Mouse (Mus musculus) neural tube, embryonic 15.5 days (tissue): Measurements from ENCODE around the gene Ptafr. TPM values are rescaled to one million over a fixed set of nuclear protein-coding genes. Genes with fewer than 3 reads are reported as not detected.
"Not testable (repeated sequence)": the region's sequence is repeated elsewhere in the genome, so short reads cannot be mapped to it uniquely, and the experiment has no call there.

ENCODE experiments used
- ATAC-seq: fragments of 200-750 bp; cut with Nextera tagmentation; 2 replicates; pipeline ENCODE4 v1.8.0; 2017; ENCODE audit warnings: mild to moderate bottlenecking, moderate TSS enrichment, moderate library complexity; ENCODE audit not compliant: low FRiP score
- H3K27ac ChIP-seq: fragments of 300-500 bp; sonication (generic); replicated peaks from 2 replicates; pipeline ENCODE4 v1.5.1; 2015; ENCODE audit warnings: mild to moderate bottlenecking, inconsistent platforms
- H3K27me3 ChIP-seq: fragments of 300-500 bp; sonication (generic); replicated peaks from 2 replicates; pipeline ENCODE4 v1.6.1; 2015; ENCODE audit warnings: inconsistent platforms
- H3K36me3 ChIP-seq: fragments of 300-500 bp; sonication (generic); 2 replicates; pipeline ENCODE4 v1.6.1; 2015; ENCODE audit warnings: inconsistent platforms
- H3K4me1 ChIP-seq: fragments of 300-500 bp; sonication (generic); 2 replicates; pipeline ENCODE4 v1.6.1; 2015; ENCODE audit warnings: inconsistent platforms
- H3K4me2 ChIP-seq: fragments of 300-500 bp; sonication (generic); 2 replicates; pipeline ENCODE4 v1.6.1; 2015; ENCODE audit warnings: inconsistent platforms, mild to moderate bottlenecking, moderate library complexity
- H3K4me3 ChIP-seq: fragments of 300-500 bp; sonication (generic); replicated peaks from 2 replicates; pipeline ENCODE4 v1.5.1; 2015; ENCODE audit warnings: mild to moderate bottlenecking, inconsistent platforms
- H3K9ac ChIP-seq: fragments of 300-500 bp; sonication (generic); replicated peaks from 2 replicates; pipeline ENCODE4 v1.6.1; 2015; ENCODE audit warnings: mild to moderate bottlenecking, inconsistent platforms
- H3K9me3 ChIP-seq: fragments of 300-500 bp; sonication (generic); replicated peaks from 2 replicates; pipeline ENCODE4 v1.6.1; 2016; ENCODE audit warnings: inconsistent platforms
- WGBS: fragments of 180-500 bp; shearing (Covaris S2); methylation state at CpG from one replicate; pipeline ENCODE4 v1.1.7; 2015; ENCODE audit warnings: mixed read lengths; 5-methylcytosine and 5-hydroxymethylcytosine counted together
- polyA plus RNA-seq: library from polyadenylated mRNA; unstranded; fragments of >200 nt; fragmentation: Nextera tagmentation; extraction: Ambion mirVana; gene quantifications from 2 replicates; pipeline ENCODE4 v1.2.1, GENCODE M21; 2015

Gene Ptafr
- polyA plus RNA-seq, 1 experiment from 2014 or later, result 0.65 TPM

DNA sequence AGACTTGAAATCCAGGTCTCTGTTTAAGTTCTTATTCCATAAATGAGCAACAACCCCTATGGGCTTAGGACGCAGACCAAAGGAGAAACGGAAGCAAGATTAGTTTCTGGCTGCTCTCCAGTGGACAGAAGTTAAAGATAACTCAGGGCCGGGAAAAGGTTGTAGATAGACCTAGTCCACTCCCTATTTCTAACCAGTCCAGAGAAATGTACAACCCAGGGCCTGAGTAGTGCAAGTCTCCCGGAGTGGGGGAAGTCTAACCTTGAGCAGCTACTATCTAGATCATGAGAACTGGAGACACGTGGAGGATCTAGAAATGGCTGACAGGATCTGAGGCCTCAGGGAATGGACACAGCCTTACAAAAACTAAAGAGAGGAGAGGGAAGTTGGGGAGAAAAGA lies 31.4 kb upstream of the Ptafr start:
- H3K9ac ChIP-seq, result peak overlapping the region; percentile 99
- peaks cover 38% of the 10 kb centered on the region for H3K4me1 ChIP-seq
- H3K36me3 ChIP-seq, result peaks cover 16% of the 10 kb centered on the region
- H3K27ac ChIP-seq, result peak overlapping the region; percentile 99
- peak overlapping the region; percentile 79 for H3K4me2 ChIP-seq
- no peaks in the 10 kb centered on the region for H3K27me3 ChIP-seq
- H3K4me3 ChIP-seq, result peak overlapping the region; percentile 89
- ATAC-seq, result 0 out of 2 replicates have a peak, but pooled peaks have one; percentile 12
- WGBS, result 31% methylated on average over 5 of the region's 5 CpGs
- no peaks in the 10 kb centered on the region for H3K9me3 ChIP-seq

DNA sequence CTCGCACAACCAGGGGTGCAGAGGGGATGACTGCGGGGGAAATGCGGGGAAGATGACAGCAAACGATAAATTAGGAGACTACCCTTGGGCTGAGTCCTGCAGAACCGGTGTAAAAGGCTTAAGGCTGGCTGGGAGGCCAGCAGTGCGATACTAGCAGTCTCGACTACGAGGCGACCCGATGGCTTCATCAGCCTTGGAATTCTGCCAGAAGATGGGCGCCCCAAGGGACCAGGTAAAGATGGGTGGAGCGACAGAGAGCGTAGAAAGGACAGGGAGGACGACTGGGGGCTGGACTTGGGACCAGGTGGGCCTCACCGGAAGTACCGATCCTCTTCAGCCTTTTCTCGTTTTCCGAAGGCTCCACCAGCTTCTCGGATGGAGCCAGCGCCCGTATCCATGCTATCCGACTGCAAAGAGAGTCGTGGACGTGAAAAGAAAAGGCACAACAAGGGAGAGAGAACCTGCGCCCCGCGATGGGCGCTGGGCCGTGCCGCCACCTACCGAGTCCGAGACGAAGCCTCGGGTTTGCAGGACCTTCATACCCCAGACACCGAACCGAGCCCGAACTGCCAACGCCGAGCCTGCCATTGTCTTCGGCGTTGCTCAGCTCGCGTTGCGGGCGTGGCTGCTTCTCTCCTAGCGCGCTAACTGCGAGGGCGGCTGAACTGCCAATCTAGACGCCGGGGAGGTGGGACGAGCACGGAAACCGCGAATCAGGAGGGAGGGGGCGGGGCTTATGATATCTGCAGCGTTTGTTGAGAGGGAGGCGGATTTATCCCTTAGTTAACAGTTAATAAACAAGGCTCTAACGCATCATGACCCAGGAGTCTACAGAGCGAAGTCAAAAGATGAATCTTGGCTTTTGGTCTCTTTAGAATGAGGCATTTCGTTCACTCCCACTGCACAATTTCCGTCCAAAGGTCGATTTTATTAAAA lies 30.6 kb upstream of the Ptafr start, which contains the start of gene Atpif1:
Gene Atpif1, minus strand, starts transcription at position 679 of the 936 bp plus-strand sequence.
- Histone ChIP-seq H3K4me2 (peak within 1 kb of the TSS; percentile 79), H3K36me3 (peaks cover 18% of the 10 kb centered on the region), H3K27ac (peak within 1 kb of the TSS; percentile 99), H3K9ac (peak within 1 kb of the TSS; percentile 99), H3K27me3 (no peaks in the 10 kb centered on the region), H3K4me1 (peaks cover 41% of the 10 kb centered on the region), H3K9me3 (no peaks in the 10 kb centered on the region), H3K4me3 (peak within 1 kb of the TSS; percentile 89)
- peak; percentile 94 for ATAC-seq
- under 1% methylated on average over 63 of the region's 63 CpGs for WGBS

DNA sequence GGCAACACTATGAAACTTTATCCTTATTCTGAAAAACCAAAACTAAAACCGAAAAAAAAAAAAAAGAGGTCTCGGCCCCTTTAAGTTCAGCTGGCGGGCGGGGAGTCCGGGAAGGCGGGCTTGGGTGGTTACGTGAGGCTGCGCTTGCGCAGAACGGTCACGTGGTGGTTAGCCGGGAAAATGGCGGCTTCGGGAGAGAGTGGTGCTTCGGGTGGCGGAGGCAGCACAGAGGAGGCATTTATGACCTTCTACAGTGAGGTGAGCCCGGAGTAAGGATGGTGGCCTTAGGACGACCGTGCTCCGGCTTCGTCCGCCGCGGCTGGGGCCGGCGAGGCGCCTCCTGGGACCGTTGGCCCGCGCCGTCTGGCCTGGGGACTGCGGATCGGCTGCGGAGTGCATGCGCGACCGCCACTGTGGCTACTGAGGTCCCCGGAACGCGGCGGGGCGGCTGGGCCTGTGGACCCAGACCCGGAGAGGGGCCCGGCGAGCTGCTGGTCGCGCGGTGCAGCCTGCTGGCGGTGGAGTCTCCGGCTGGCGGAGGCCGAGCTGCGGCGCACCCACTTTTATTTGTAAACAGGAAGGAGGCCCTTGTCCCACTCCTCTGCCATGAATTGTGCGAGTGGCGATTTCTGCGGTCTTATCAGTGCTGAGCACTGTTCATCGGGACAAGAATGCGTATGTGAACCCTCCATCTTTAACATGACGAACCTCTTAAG lies 28.3 kb upstream of the Ptafr start, which contains the start of gene Dnajc8:
Gene Dnajc8, plus strand, starts transcription at position 145 of the 716 bp plus-strand sequence.
- H3K9ac ChIP-seq, result peak within 1 kb of the TSS; percentile 94
- under 1% methylated on average over 58 of the region's 60 CpGs for WGBS
- peaks cover 41% of the 10 kb centered on the region for H3K4me1 ChIP-seq
- peak; percentile 74 for ATAC-seq
- H3K27me3 ChIP-seq, result no peaks in the 10 kb centered on the region
- H3K4me2 ChIP-seq, result peak within 1 kb of the TSS; percentile 84
- peak within 1 kb of the TSS; percentile 88 for H3K27ac ChIP-seq
- no peaks in the 10 kb centered on the region for H3K9me3 ChIP-seq
- peak within 1 kb of the TSS; percentile 95 for H3K4me3 ChIP-seq
- H3K36me3 ChIP-seq, result peaks cover 24% of the 10 kb centered on the region

DNA sequence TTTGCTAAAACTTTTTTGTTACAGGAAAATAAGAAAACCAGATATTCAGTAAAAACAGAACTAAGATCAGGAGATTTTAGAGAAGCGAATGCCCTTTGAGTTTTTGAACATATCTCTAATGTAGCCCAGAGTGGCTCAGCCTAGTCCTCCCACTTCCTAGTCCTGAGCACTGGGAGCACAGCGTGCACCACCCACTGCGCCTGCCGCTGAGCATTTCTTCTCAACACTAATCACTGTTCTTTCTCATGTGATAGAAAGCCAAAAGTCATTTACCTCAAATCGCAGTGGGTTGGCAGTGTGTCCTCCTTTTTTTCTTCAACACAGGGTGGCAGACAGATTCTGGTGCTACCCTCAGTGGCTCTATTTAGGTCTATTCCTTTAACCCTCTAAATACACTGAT lies 24.4 kb upstream of the Ptafr start:
- H3K9ac ChIP-seq, result no peak overlapping the region
- H3K27ac ChIP-seq, result no peak overlapping the region
- no peaks in the 10 kb centered on the region for H3K27me3 ChIP-seq
- ATAC-seq, result no peak
- H3K9me3 ChIP-seq, result no peaks in the 10 kb centered on the region
- H3K36me3 ChIP-seq, result peaks cover 55% of the 10 kb centered on the region
- H3K4me1 ChIP-seq, result peaks cover 20% of the 10 kb centered on the region
- H3K4me3 ChIP-seq, result no peak overlapping the region
- no peak overlapping the region for H3K4me2 ChIP-seq
- WGBS, result 95% methylated on average over 5 of the region's 5 CpGs

DNA sequence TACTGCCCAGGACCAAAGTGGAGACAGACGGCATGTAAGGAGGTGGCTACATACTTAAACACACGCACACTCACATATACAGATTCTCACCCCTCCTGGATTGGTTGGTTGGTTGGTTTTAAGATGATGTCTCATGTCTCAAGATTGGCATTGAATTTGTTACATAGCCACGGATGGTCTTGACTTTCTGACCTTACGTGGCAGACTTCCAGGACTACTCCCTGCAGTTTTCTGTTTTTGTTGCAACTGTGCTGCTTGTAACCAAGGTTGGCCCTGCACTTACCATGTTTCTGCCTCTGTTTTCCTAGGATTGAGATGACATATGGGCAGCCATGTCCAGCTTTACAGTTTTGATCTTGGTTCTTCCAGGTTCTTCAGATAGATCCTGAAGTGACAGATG lies 22.5 kb upstream of the Ptafr start:
- no peak for ATAC-seq
- Histone ChIP-seq H3K9ac (no peak overlapping the region), H3K4me3 (no peak overlapping the region), H3K4me2 (no peak overlapping the region), H3K4me1 (peaks cover 15% of the 10 kb centered on the region), H3K27me3 (no peaks in the 10 kb centered on the region), H3K9me3 (no peaks in the 10 kb centered on the region), H3K36me3 (peaks cover 71% of the 10 kb centered on the region), H3K27ac (no peak overlapping the region)
- 90% methylated on average over 4 of the region's 4 CpGs for WGBS

DNA sequence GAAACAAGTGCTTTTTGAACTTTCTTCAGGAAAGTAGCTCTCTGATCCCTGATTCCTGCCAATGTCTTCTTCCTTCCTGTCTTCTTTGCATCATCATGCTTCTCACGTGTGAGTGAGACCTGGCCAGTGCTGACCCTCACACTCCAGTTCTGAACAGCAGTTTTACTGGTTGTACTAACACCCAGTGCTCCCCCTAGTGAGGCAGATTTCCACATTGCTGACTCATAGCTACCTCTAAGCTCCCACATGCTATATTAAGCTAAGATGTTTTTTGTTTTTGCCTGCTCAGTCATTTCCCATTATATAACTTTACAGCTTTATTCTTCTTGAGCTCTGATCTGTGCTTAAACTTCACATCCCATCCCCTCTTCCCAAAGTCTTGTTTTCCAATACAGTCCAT lies 21.1 kb upstream of the Ptafr start:
- 69% methylated on average over 1 of the region's 1 CpGs for WGBS
- Histone ChIP-seq H3K27ac (no peak overlapping the region), H3K36me3 (peaks cover 82% of the 10 kb centered on the region), H3K4me1 (peaks cover 2% of the 10 kb centered on the region), H3K27me3 (no peaks in the 10 kb centered on the region), H3K9ac (no peak overlapping the region), H3K9me3 (no peaks in the 10 kb centered on the region), H3K4me3 (no peak overlapping the region), H3K4me2 (no peak overlapping the region)
- ATAC-seq, result no peak

DNA sequence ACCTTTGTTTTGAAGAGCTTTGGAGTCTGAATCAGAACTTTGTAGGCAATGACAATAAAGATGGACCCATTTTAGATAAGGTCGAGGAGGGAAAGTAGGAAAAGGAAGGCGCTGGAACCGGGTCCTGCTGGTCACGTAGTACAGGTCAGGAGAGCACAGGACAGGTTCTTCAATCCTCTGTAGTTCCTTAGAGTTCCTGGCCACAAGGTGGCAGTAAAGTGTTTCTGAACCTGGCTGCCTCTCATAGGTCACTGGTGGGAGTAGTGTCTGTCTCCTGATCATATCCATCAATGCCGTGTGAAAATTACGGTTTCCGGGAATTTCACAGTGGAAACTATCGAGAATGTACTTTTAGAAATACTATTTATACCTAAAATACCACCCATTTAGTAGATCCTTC lies 18.0 kb upstream of the Ptafr start:
- no peak for ATAC-seq
- H3K9me3 ChIP-seq, result no peaks in the 10 kb centered on the region
- H3K4me1 ChIP-seq, result no peaks in the 10 kb centered on the region
- H3K27me3 ChIP-seq, result no peaks in the 10 kb centered on the region
- H3K9ac ChIP-seq, result no peak overlapping the region
- WGBS, result 47% methylated on average over 8 of the region's 8 CpGs
- no peak overlapping the region for H3K4me3 ChIP-seq
- H3K36me3 ChIP-seq, result peaks cover 85% of the 10 kb centered on the region
- no peak overlapping the region for H3K27ac ChIP-seq
- no peak overlapping the region for H3K4me2 ChIP-seq

DNA sequence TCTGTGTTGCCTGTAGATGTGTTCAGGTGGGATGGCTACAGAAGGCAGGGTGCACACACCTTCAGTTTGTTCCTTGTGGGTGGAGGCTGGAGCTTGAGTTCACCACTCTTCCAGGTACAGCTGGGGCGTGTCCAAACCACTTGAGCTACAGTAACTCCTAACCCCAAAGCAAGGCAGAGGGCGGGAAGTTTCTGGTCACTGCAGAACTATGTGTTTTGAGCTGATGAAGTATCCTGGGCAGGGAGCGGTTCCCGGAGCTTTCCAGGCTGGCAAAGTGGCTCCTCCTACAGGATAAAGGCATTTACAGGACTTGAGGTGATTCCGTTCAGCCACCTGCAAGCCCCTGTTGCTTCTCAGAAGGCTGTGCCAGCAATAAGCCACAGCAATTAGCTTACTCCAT lies 9.6 kb upstream of the Ptafr start:
- Histone ChIP-seq H3K36me3 (peaks cover 48% of the 10 kb centered on the region), H3K4me3 (no peak overlapping the region), H3K27me3 (no peaks in the 10 kb centered on the region), H3K9me3 (no peaks in the 10 kb centered on the region), H3K4me1 (no peaks in the 10 kb centered on the region), H3K4me2 (no peak overlapping the region), H3K9ac (no peak overlapping the region), H3K27ac (no peak overlapping the region)
- 70% methylated on average over 5 of the region's 5 CpGs for WGBS
- no peak for ATAC-seq

DNA sequence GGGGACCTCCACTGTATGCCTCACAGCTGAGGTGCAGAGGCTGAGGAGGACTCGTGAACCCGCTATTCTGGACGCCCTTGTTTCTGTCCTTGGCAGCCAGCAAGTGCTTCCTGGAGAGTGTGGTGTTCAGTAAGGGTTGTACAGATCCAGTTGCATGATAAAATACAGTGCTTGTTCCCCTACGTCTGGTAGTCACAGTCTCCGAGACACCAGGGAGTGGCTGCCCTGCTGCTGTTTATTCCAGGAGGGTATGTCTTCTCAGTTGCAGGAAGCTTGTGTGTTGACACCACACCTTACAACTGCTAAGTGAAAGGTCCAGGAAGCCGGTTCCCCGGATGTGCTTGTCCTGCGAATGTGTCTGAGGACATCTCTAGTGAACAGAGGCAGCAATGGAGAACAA lies 9.2 kb upstream of the Ptafr start:
- Histone ChIP-seq H3K27me3 (no peaks in the 10 kb centered on the region), H3K9me3 (no peaks in the 10 kb centered on the region), H3K4me2 (no peak overlapping the region), H3K4me1 (no peaks in the 10 kb centered on the region), H3K4me3 (no peak overlapping the region), H3K36me3 (peaks cover 44% of the 10 kb centered on the region), H3K9ac (no peak overlapping the region), H3K27ac (no peak overlapping the region)
- no peak for ATAC-seq
- WGBS, result 87% methylated on average over 8 of the region's 8 CpGs

DNA sequence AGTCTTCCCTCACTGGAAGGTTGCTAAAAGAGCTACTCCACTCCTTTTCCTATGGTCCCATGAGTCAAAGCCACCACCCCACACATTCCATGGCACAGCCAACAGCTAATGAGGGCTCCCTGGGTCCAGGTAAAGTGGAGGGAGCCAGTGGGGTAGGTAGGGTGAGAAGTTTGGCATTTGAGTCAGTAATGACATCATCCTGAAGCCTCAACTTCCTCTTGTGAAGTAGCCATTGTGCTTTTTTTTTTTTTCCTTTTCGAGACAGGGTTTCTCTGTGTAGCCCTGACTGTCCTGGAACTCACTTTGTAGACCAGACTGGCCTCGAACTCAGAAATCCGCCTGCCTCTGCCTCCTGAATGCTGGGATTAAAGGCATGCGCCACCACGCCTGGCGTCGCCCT lies 8.3 kb upstream of the Ptafr start:
- 93% methylated on average over 7 of the region's 7 CpGs for WGBS
- H3K9me3 ChIP-seq, H3K4me1 ChIP-seq, H3K27me3 ChIP-seq, H3K4me3 ChIP-seq, H3K27ac ChIP-seq, H3K4me2 ChIP-seq, H3K9ac ChIP-seq, ATAC-seq: not testable (repeated sequence)
- peaks cover 37% of the 10 kb centered on the region for H3K36me3 ChIP-seq

DNA sequence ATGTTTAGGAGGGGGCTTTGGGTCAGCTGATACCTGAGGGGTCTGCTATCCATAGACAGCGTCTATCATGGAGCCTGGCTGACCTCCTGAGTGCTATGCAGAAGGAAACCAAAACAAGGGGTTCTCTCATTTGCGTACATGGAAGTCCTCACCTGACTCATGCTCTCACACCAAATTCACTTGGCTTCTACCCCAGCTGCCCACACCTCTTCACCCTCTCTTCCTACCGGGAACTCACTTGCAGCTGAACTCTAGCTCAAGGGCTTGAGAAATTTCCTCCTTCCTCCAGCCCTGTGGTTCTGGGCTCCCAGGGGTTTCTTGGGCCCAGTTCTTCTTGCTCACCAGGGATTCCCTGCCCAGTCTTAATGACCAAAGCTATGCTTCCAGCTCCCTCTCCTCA lies 606 bp upstream of the Ptafr start:
- H3K36me3 ChIP-seq, result no peaks in the 10 kb centered on the region
- H3K9ac ChIP-seq, result no peak overlapping the region
- no peaks in the 10 kb centered on the region for H3K27me3 ChIP-seq
- 80% methylated on average over 3 of the region's 3 CpGs for WGBS
- no peaks in the 10 kb centered on the region for H3K4me1 ChIP-seq
- no peak for ATAC-seq
- H3K9me3 ChIP-seq, result no peaks in the 10 kb centered on the region
- H3K27ac ChIP-seq, result no peak overlapping the region
- H3K4me2 ChIP-seq, result no peak overlapping the region
- H3K4me3 ChIP-seq, result no peak overlapping the region
